Mouse (Mus musculus) central nervous system, embryonic 18 days (tissue): ENCODE results near the gene Olfr1293-ps. TPM values are rescaled to one million over a fixed set of nuclear protein-coding genes. Genes with fewer than 3 reads are reported as not detected.

Source experiments
- polyA plus RNA-seq: library from polyadenylated mRNA; depleted of rRNA; stranded (reverse); fragments of >200 nt; gene quantifications from 2 replicates; pipeline ENCODE4 v1.2.3, GENCODE M21; 2012; rRNA removed

Gene Olfr1293-ps
- not detected in 2 replicates for polyA plus RNA-seq

GRCm38 (mm10) chr2:111524903-111525302, at the start of gene Olfr1293-ps:
Gene Olfr1293-ps (plus strand): TSS chr2:111525203.

GRCm38 (mm10) chr2:111480519-111480918, 44.5 kb upstream of the Olfr1293-ps start, which contains the start of gene Olfr1289:
Gene Olfr1289 (plus strand): TSS chr2:111480819.

GRCm38 (mm10) chr2:111493729-111494128, 31.3 kb upstream of the Olfr1293-ps start, which contains the start of gene Olfr1290:
Gene Olfr1290 (minus strand): TSS chr2:111493829.

GRCm38 (mm10) chr2:111496880-111497279, 28.1 kb upstream of the Olfr1293-ps start, which contains the start of gene Olfr1291-ps1:
Gene Olfr1291-ps1 (plus strand): TSS chr2:111497180.

GRCm38 (mm10) chr2:111540191-111540590, 15.2 kb downstream of the Olfr1293-ps start, which contains the start of gene Olfr1294:
Gene Olfr1294 (minus strand): TSS chr2:111540291.

GRCm38 (mm10) chr2:111569581-111569980, 44.6 kb downstream of the Olfr1293-ps start, which contains the start of gene Olfr1295:
Gene Olfr1295 (minus strand): TSS chr2:111569681.

Other genes starting within 250 kb of the Olfr1293-ps start
- not detected in 2 replicates for gene Olfr1278, start 235.1 kb upstream of the Olfr1293-ps start, polyA plus RNA-seq
- not detected in 2 replicates for gene Olfr1279, start 224.6 kb upstream of the Olfr1293-ps start, polyA plus RNA-seq
- gene Olfr1280, start 211.2 kb upstream of the Olfr1293-ps start, polyA plus RNA-seq: not detected in 2 replicates
- gene Olfr1281, start 198.7 kb upstream of the Olfr1293-ps start, polyA plus RNA-seq: not detected in 2 replicates
- not detected in 2 replicates for gene Olfr1282, start 189.1 kb upstream of the Olfr1293-ps start, polyA plus RNA-seq
- not detected in 2 replicates for gene Olfr1283, start 158.4 kb upstream of the Olfr1293-ps start, polyA plus RNA-seq
- gene Olfr1284, start 149.7 kb upstream of the Olfr1293-ps start, polyA plus RNA-seq: not detected in 2 replicates
- gene Olfr1286, start 102.1 kb upstream of the Olfr1293-ps start, polyA plus RNA-seq: not detected in 2 replicates
- gene Olfr1287, start 76.1 kb upstream of the Olfr1293-ps start, polyA plus RNA-seq: not detected in 2 replicates
- not detected in 2 replicates for gene Olfr1288, start 51.1 kb upstream of the Olfr1293-ps start, polyA plus RNA-seq
- gene Olfr1289, start 44.4 kb upstream of the Olfr1293-ps start, polyA plus RNA-seq: not detected in 2 replicates
- gene Olfr1290, start 31.4 kb upstream of the Olfr1293-ps start, polyA plus RNA-seq: not detected in 2 replicates
- gene Olfr1291-ps1, start 28.0 kb upstream of the Olfr1293-ps start, polyA plus RNA-seq: not detected in 2 replicates
- gene Olfr1294, start 15.1 kb downstream of the Olfr1293-ps start, polyA plus RNA-seq: not detected in 2 replicates
- gene Olfr1295, start 44.5 kb downstream of the Olfr1293-ps start, polyA plus RNA-seq: not detected in 2 replicates
- not detected in 2 replicates for gene Olfr1297, start 101.3 kb downstream of the Olfr1293-ps start, polyA plus RNA-seq
- gene Olfr1298, start 124.0 kb downstream of the Olfr1293-ps start, polyA plus RNA-seq: not detected in 2 replicates
- gene Olfr1299, start 136.2 kb downstream of the Olfr1293-ps start, polyA plus RNA-seq: not detected in 2 replicates
- not detected in 2 replicates for gene Olfr1301, start 225.8 kb downstream of the Olfr1293-ps start, polyA plus RNA-seq